Mouse (Mus musculus): ENCODE measurements around the gene Mblac2.

Mblac2 gene

DNA sequence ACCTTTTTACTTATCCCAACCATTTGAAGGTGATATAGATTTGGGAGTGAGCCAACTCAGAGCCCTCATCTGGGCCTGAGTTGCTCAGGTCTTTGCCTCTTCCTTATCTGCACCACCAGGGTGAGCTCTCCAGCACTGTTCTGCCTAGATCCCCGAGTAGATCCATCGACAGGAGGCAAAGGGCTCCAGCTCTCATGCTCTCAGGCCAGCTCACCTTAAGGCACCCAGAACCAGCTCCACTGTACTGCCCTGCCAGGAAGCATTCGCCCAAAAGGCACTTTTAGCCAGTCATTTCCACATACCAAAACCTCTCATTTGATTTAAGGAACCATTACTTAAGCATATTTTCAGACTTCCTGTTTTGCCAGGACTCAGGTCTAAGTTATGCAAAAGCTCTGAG is 29.8 kb downstream of the Mblac2 start:
- DNase-seq (ENCODE audit: low spot score): no peak

- DNase-seq (ENCODE audit: low spot score): no peak
Measured at GRCm38 (mm10) chr13:81743391-81744091, 32.4 kb downstream of the Mblac2 start.

- no peak for DNase-seq (ENCODE audit: low spot score)
Measured at GRCm38 (mm10) chr13:81744092-81744396, 32.9 kb downstream of the Mblac2 start.

GRCm38 (mm10) chr13:81754878-81755277 is 43.7 kb downstream of the Mblac2 start:
- no peak for DNase-seq (ENCODE audit: low spot score)

GRCm38 (mm10) chr13:81755324-81755723 is 44.2 kb downstream of the Mblac2 start:
- DNase-seq (ENCODE audit: low spot score): no peak

DNA sequence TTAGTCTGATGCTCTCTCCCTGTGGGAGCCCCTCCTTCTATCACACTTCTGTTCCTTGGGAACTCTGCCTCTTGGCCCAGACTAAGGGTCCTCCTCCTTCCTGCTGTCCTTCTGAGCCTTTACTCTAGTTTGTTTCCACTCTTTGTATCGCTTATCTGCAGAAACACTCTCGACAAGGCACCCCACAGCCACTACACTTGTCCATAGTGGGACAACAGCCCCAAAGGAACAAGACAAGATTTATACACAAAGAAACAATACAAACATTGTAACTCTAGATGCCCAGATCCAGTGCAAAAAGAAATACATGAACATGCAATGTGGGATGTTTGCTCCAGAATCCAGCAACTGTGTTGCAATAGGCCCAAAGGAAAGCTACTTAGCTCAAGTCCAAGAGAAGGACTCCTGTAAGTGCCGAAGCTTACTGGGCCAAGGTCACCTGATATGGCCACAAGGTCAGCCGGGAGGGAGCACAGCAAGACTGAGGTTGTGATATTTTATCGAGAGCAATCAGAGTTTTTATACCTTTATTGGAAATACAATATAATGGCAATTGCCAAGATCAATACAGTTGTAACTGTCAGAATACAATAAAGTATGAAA is 46.0 kb downstream of the Mblac2 start:
- DNase-seq (ENCODE audit: low spot score): peak; percentile 37

DNA sequence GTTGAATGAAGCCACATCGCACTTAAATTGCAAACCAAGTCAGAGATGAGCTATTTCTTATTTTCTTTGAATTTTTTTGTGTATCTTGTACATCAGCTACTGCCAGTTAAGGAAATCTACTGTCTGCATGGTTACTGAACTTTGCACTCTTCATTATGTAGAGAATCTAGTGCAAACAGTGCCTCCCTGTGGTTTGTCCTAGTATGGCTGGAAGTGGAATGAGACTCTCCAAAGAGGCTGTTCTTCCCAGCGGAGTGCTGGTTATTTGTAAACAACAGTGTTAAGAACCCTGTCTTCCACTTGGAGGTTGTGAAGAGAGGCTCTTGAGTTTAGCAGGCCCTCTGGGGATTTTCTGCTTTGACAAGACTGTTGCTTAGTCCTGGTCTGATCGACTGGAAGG is 49.2 kb downstream of the Mblac2 start:
- DNase-seq (ENCODE audit: low spot score): no peak

DNA sequence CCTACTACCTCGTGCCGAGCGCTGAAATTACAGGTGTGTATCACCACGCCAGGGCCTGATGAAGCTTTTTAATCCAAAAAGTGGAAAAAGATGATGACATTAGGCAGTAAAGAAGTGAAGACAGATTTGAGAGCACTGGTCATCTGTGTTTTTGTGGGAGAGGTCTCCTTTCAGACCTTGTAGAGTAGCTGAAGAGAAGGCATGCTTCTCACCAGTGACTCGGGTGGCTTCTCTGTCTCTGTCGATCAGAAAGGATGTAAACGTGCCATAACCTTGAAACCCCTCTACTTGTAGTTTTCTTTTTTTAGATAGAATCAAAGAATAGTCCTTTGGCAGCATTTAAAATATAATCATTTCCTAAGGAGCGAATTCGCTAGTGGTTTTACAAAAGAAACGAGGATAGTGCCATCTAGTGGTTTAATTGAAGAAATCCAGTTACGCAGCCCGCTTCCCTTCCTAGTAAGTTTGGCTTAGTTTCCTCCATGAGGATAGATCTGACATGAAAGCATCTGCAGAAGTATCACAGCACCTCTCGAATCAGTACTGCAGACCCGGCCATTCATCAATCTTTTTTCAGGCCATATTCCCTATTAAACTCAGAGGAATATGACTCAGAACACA is 50.5 kb downstream of the Mblac2 start:
- DNase-seq (ENCODE audit: low spot score): no peak

- no peak for DNase-seq (ENCODE audit: low spot score)
Measured at GRCm38 (mm10) chr13:81764173-81764572, 53.0 kb downstream of the Mblac2 start.

- DNase-seq (ENCODE audit: low spot score): peak; percentile 9
Measured at GRCm38 (mm10) chr13:81767038-81767659, 56.0 kb downstream of the Mblac2 start.

- DNase-seq (ENCODE audit: low spot score): no peak
Measured at GRCm38 (mm10) chr13:81776217-81776616, 65.1 kb downstream of the Mblac2 start.

GRCm38 (mm10) chr13:81782475-81782874 is 71.3 kb downstream of the Mblac2 start:
- DNase-seq (ENCODE audit: low spot score): no peak

DNA sequence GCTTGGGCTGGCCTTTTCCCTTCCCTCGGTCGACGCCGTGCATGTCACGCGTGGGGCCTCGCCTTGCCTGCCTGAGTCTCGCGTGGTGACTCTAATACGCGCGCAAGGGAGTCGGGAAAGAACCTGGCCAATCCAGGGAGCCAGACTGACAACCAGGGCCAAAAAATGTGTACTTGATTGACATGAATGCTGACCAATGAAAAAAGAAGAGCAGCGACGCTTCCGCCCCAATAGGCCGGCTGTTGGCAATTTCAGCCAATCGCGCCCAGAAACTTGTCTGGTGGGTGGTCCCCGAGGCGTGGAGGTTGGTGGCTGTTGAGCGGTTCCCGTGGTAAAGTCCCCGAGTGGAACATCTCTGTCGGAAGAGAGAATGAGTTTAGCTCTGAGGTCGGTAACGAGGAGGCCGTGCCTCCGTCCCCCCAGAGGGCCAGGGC is 71.8 kb downstream of the Mblac2 start, which contains the start of gene Cetn3:
TSS of gene Cetn3 (plus strand) at position 107 of the 434 bp plus-strand sequence.
- DNase-seq (ENCODE audit: low spot score): peak; percentile 88

- peak; percentile 96 for DNase-seq (ENCODE audit: low spot score)
Measured at GRCm38 (mm10) chr13:81783405-81784342, 72.5 kb downstream of the Mblac2 start.

- DNase-seq (ENCODE audit: low spot score): no peak
Measured at GRCm38 (mm10) chr13:81785766-81786480, 74.8 kb downstream of the Mblac2 start.

- DNase-seq (ENCODE audit: low spot score): no peak
Measured at GRCm38 (mm10) chr13:81790160-81790559, 79.0 kb downstream of the Mblac2 start.

- DNase-seq (ENCODE audit: low spot score): no peak
Measured at GRCm38 (mm10) chr13:81791861-81792260, 80.7 kb downstream of the Mblac2 start.

DNA sequence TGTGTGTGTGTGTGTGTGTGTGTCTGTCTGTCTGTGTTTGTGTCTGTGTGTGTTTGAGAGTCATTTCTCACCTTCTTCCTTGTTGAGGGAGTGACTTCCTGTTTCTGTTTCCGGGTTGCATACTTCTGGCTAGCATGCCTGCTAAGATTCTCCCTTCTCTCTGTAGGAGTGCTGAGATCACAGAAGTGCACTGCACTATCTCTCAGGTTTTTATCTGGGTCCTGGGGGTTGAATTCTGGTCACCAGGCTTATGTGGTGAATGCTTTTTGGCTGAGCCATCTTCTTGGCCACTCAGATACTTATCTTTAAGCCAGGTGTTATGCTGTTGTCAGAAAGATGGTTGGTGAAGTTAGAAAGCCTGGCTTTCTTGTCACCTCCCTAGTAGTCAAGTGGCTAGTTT is 82.7 kb downstream of the Mblac2 start:
- no peak for DNase-seq (ENCODE audit: low spot score)

- no peak for DNase-seq (ENCODE audit: low spot score)
Measured at GRCm38 (mm10) chr13:81801121-81801520, 90.0 kb downstream of the Mblac2 start.
